Mouse (Mus musculus) midbrain, embryonic 10.5 days (tissue): ENCODE results near the gene Rad51b. TPM values are rescaled to one million over a fixed set of nuclear protein-coding genes. Genes with fewer than 3 reads are reported as not detected.
"Not testable (repeated sequence)": the region's sequence is repeated elsewhere in the genome, so short reads cannot be mapped to it uniquely, and the experiment has no call there.

Experiments used
- DNase-seq: peaks from one replicate; pipeline ENCODE4 v3.0.0-alpha.2; 2017; ENCODE audit warnings: low spot score
- H3K27ac ChIP-seq: fragments of 300-500 bp; sonication (generic); replicated peaks from 2 replicates; pipeline ENCODE4 v1.5.1; 2016; ENCODE audit warnings: mild to moderate bottlenecking
- H3K27me3 ChIP-seq: fragments of 300-500 bp; sonication (generic); 2 replicates; pipeline ENCODE4 v1.6.1; 2016; ENCODE audit warnings: low read depth, mild to moderate bottlenecking; ENCODE audit not compliant: poor library complexity, severe bottlenecking
- H3K36me3 ChIP-seq: fragments of 300-500 bp; sonication (generic); 2 replicates; pipeline ENCODE4 v1.6.1; 2016; ENCODE audit warnings: mild to moderate bottlenecking, moderate library complexity
- H3K4me1 ChIP-seq: fragments of 300-500 bp; sonication (generic); 2 replicates; pipeline ENCODE4 v1.6.1; 2016
- H3K4me3 ChIP-seq: fragments of 300-500 bp; sonication (generic); 2 replicates; pipeline ENCODE4 v1.5.1; 2016; ENCODE audit warnings: mild to moderate bottlenecking, moderate library complexity
- H3K9me3 ChIP-seq: fragments of 300-500 bp; sonication (generic); replicated peaks from 2 replicates; pipeline ENCODE4 v1.6.1; 2016; ENCODE audit warnings: mild to moderate bottlenecking
- WGBS: fragments of 180-500 bp; shearing (Covaris S2); methylation state at CpG from one replicate; pipeline ENCODE4 v1.1.7; 2016; 5-methylcytosine and 5-hydroxymethylcytosine counted together
- polyA plus RNA-seq: library from polyadenylated mRNA; unstranded; fragments of >200 nt; fragmentation: Nextera tagmentation; extraction: Ambion mirVana; gene quantifications from 2 replicates; pipeline ENCODE4 v1.2.1, GENCODE M21; 2016

Rad51b gene
- polyA plus RNA-seq, 1 experiment from 2014 or later = 7.8 TPM

DNA sequence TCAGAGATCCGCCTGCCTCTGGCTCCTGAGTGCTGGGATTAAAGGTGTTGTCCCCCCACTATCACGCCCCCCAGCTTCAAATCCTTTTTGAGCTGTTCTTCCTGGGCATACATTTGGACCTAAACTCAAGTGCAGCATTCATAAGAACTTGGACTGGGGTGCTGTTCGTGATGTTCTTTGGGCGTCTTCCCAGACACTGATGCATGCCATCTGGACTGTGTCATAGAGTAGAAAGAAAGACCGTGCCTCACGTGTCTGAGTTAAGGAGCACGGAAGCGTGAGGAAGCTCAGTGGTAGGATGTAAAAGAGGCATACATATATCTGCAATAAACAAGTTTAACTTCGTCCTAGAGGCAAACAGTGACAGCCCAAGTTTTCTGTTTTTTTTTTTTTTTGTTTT is 4.7 kb downstream of the Rad51b start:
- Histone ChIP-seq H3K27ac (no peak overlapping the region), H3K9me3 (no peaks in the 10 kb centered on the region), H3K4me3 (no peak overlapping the region), H3K27me3 (no peaks in the 10 kb centered on the region), H3K36me3 (peaks cover 10% of the 10 kb centered on the region; the same call in 1 of the 2 replicates), H3K4me1 (peaks cover 7% of the 10 kb centered on the region)
- DNase-seq = no peak
- 91% methylated on average over 9 of the region's 9 CpGs for WGBS

- DNase-seq = no peak
- WGBS = 67% methylated on average over 1 of the region's 1 CpGs
- no peaks in the 10 kb centered on the region for H3K9me3 ChIP-seq
- H3K36me3 ChIP-seq = peaks cover 10% of the 10 kb centered on the region; the same call in 1 of the 2 replicates
- H3K27ac ChIP-seq = no peak overlapping the region
- no peak overlapping the region for H3K4me3 ChIP-seq
- H3K27me3 ChIP-seq = no peaks in the 10 kb centered on the region
- no peaks in the 10 kb centered on the region for H3K4me1 ChIP-seq
Measured at GRCm38 (mm10) chr12:79305131-79305530, 8.0 kb downstream of the Rad51b start.

- Histone ChIP-seq H3K36me3 (peaks cover 10% of the 10 kb centered on the region; the same call in 1 of the 2 replicates), H3K4me1 (no peaks in the 10 kb centered on the region), H3K9me3 (no peaks in the 10 kb centered on the region), H3K27ac (no peak overlapping the region), H3K27me3 (no peaks in the 10 kb centered on the region), H3K4me3 (no peak overlapping the region)
- WGBS = 90% methylated on average over 4 of the region's 4 CpGs
- no peak for DNase-seq
Measured at GRCm38 (mm10) chr12:79306013-79306412, 8.9 kb downstream of the Rad51b start.

- WGBS = 86% methylated on average over 4 of the region's 4 CpGs
- Histone ChIP-seq H3K27ac (no peak overlapping the region), H3K36me3 (peaks cover 4% of the 10 kb centered on the region; the same call in 1 of the 2 replicates), H3K4me3 (no peak overlapping the region), H3K9me3 (no peaks in the 10 kb centered on the region), H3K27me3 (no peaks in the 10 kb centered on the region), H3K4me1 (no peaks in the 10 kb centered on the region)
- no peak for DNase-seq
Measured at GRCm38 (mm10) chr12:79313721-79314120, 16.6 kb downstream of the Rad51b start.

DNA sequence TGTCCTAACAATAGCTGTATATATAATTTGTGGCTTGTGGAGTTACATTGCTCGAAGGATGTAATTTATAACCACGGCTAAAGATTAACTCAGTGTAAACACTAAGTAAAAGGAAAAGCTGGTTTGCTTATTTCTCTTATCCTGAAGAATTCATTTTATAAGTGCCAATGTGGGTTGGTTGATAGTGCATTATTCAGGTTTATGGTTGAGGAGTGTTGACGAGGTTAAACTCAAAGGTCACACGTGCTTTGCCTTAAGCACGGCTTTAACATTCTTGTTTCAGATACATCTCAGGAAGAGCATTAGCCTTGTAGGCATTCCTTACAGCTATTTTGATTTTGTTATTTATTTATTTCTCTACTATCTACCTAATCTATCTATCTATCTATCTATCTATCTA is 20.3 kb downstream of the Rad51b start:
- 98% methylated on average over 5 of the region's 5 CpGs for WGBS
- Histone ChIP-seq H3K27me3 (no peaks in the 10 kb centered on the region), H3K4me1 (no peaks in the 10 kb centered on the region), H3K9me3 (no peaks in the 10 kb centered on the region), H3K27ac (no peak overlapping the region), H3K4me3 (no peak overlapping the region), H3K36me3 (peaks cover 4% of the 10 kb centered on the region; the same call in 1 of the 2 replicates)
- DNase-seq = no peak

DNA sequence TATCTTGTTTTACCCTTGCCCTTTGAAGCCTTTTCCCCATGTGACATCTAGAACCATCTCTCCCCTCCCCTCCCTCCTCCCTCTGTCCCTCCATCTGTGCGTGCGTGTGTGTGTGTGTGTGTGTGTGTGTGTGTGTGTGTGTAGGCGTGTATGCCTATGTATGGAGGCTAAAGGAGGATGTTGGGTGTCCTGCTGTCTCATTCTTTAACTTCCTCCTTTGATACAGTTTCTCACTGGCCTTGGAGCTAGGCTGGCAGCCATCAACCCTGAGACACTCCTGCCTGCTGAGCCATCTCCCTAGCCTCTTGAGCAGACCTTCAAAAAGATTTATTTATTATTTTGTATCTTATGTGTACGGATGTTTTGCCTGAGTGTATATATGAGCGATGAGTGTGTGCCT is 23.8 kb downstream of the Rad51b start:
- no peak for DNase-seq
- WGBS = 87% methylated on average over 5 of the region's 5 CpGs

DNA sequence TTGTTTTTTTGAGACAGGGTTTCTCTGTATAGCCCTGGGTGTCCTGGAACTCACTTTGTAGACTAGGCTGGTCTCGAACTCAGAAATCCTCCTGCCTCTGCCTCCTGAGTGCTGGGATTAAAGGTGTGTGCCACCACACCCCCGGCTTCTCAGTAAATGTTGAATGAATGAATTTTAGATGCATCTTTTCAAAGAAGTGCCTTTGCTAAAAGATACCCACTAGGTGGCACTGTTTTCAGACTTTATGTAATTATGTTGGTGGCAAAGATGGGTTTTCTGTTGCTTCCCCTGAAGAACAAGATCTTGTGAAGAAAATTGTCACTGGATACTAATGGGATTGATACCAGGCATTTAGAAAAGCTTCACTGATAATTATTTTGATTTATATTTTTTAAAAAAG is 25.5 kb downstream of the Rad51b start:
- WGBS = 83% methylated on average over 2 of the region's 2 CpGs
- H3K27me3 ChIP-seq, H3K4me1 ChIP-seq, H3K9me3 ChIP-seq, H3K4me3 ChIP-seq, DNase-seq, H3K27ac ChIP-seq, H3K36me3 ChIP-seq: not testable (repeated sequence)

More for the DNA sequence above, 23.8 kb downstream of the Rad51b start:
- H3K27me3 ChIP-seq = no peaks in the 10 kb centered on the region
- H3K36me3 ChIP-seq = peaks cover 4% of the 10 kb centered on the region; the same call in 1 of the 2 replicates
- no peak overlapping the region for H3K4me3 ChIP-seq
- H3K27ac ChIP-seq = no peak overlapping the region
- no peaks in the 10 kb centered on the region for H3K9me3 ChIP-seq
- no peaks in the 10 kb centered on the region for H3K4me1 ChIP-seq

DNA sequence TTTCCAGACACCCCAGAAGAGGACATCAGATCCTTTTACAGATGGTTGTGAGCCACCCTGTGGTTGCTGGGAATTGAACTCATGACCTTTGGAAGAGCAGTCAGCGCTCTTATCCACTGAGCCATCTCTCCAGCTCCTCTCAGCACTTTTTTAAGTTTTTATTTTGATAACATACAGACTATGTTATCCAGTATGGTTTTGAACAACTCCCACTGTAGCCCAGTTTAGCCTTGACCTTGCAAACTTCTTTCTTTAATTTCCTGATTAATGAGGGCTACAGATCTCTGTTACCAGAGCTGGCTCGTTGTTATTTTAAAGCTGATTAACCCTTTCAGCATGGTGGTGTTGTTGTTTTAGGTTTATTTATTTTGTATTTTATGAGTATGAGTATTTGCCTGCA is 29.2 kb downstream of the Rad51b start:
- no peak for DNase-seq

GRCm38 (mm10) chr12:79326745-79327144 is 29.7 kb downstream of the Rad51b start:
- no peaks in the 10 kb centered on the region for H3K36me3 ChIP-seq
- no peaks in the 10 kb centered on the region for H3K27me3 ChIP-seq
- no peak overlapping the region for H3K27ac ChIP-seq
- 67% methylated on average over 2 of the region's 2 CpGs for WGBS
- H3K4me1 ChIP-seq = no peaks in the 10 kb centered on the region
- H3K9me3 ChIP-seq = no peaks in the 10 kb centered on the region
- DNase-seq = no peak
- no peak overlapping the region for H3K4me3 ChIP-seq

More for the DNA sequence above, 29.2 kb downstream of the Rad51b start:
- Histone ChIP-seq H3K36me3 (no peaks in the 10 kb centered on the region), H3K4me3 (no peak overlapping the region), H3K4me1 (no peaks in the 10 kb centered on the region), H3K27me3 (no peaks in the 10 kb centered on the region), H3K9me3 (no peaks in the 10 kb centered on the region), H3K27ac (no peak overlapping the region)
- WGBS = 75% methylated on average over 2 of the region's 2 CpGs

GRCm38 (mm10) chr12:79327868-79328267 is 30.8 kb downstream of the Rad51b start:
- Histone ChIP-seq H3K27me3 (no peaks in the 10 kb centered on the region), H3K27ac (no peak overlapping the region), H3K9me3 (no peaks in the 10 kb centered on the region), H3K4me3 (no peak overlapping the region), H3K4me1 (no peaks in the 10 kb centered on the region), H3K36me3 (no peaks in the 10 kb centered on the region)
- no peak for DNase-seq
- 81% methylated on average over 2 of the region's 2 CpGs for WGBS

GRCm38 (mm10) chr12:79330571-79330970 is 33.5 kb downstream of the Rad51b start:
- 72% methylated on average over 2 of the region's 2 CpGs for WGBS
- peaks cover 16% of the 10 kb centered on the region for H3K36me3 ChIP-seq
- H3K4me1 ChIP-seq = no peaks in the 10 kb centered on the region
- no peak overlapping the region for H3K27ac ChIP-seq
- peaks cover 16% of the 10 kb centered on the region; the same call in 1 of the 2 replicates for H3K9me3 ChIP-seq
- no peaks in the 10 kb centered on the region for H3K27me3 ChIP-seq
- no peak overlapping the region for H3K4me3 ChIP-seq
- no peak for DNase-seq

- Histone ChIP-seq H3K36me3 (peaks cover 16% of the 10 kb centered on the region), H3K4me1 (no peaks in the 10 kb centered on the region), H3K27me3 (no peaks in the 10 kb centered on the region), H3K4me3 (no peak overlapping the region), H3K27ac (no peak overlapping the region), H3K9me3 (peaks cover 16% of the 10 kb centered on the region; the same call in 1 of the 2 replicates)
- WGBS = 92% methylated on average over 4 of the region's 4 CpGs
- DNase-seq = no peak
Measured at GRCm38 (mm10) chr12:79331722-79332121, 34.6 kb downstream of the Rad51b start.

- Histone ChIP-seq H3K4me1 (no peaks in the 10 kb centered on the region), H3K9me3 (peaks cover 14% of the 10 kb centered on the region; the same call in 1 of the 2 replicates), H3K36me3 (peaks cover 14% of the 10 kb centered on the region), H3K4me3 (no peak overlapping the region), H3K27ac (no peak overlapping the region), H3K27me3 (no peaks in the 10 kb centered on the region)
- no peak for DNase-seq
- WGBS = 92% methylated on average over 8 of the region's 8 CpGs
Measured at GRCm38 (mm10) chr12:79338791-79339190, 41.7 kb downstream of the Rad51b start.

- WGBS = 78% methylated on average over 6 of the region's 6 CpGs
- no peaks in the 10 kb centered on the region for H3K9me3 ChIP-seq
Measured at GRCm38 (mm10) chr12:79340513-79340912, 43.4 kb downstream of the Rad51b start.

More at GRCm38 (mm10) chr12:79340513-79340912, 43.4 kb downstream of the Rad51b start:
- H3K27me3 ChIP-seq = no peaks in the 10 kb centered on the region
- H3K4me1 ChIP-seq = no peaks in the 10 kb centered on the region
- no peaks in the 10 kb centered on the region for H3K36me3 ChIP-seq
- H3K4me3 ChIP-seq = no peak overlapping the region
- no peak for DNase-seq
- no peak overlapping the region for H3K27ac ChIP-seq
